Mouse (Mus musculus) effector memory CD4-positive, alpha-beta T cell, adult 5 months (primary cell): ENCODE data around the gene Dnajb14. TPM values are rescaled to one million over a fixed set of nuclear protein-coding genes. Genes with fewer than 3 reads are reported as not detected.

ENCODE experiments used
- polyA plus RNA-seq: library from polyadenylated mRNA; unstranded; fragments of 100-300 nt; shearing (Covaris generic); gene quantifications from one replicate; pipeline ENCODE4 v1.2.1, GENCODE M21; 2017

Gene Dnajb14
- 9.4 TPM for polyA plus RNA-seq

DNA sequence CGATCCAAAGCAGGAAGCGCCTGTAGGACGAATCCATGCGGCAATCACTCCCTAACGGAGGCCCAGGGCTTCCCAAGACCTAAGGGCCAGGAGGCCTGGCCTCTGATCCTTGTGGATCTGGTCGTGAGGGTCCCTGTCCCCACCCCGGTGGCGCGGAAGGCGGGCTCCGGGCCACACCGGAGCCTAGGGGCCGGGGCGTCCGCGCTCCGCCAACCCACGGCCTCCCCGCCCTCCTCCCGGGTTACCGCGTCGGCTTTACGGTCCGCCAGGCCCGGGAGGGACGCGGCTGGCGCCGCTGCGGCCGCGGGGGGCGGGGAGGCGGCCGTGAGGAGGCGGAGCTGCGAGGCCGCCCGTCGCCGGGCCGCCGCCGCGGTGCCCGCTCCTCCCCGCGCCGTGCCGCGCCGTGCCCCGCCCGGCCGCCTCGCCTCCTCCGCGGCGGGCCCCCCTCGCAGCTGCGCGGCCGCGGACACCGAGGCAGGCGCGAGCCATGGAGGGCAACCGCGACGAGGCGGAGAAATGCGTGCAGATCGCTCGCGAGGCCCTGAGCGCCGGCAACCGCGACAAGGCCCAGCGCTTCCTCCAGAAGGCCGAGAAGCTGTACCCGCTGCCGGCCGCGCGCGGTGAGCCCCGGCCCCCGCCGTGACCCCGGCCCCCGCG is at the start of gene Dnajb14:
Dnajb14 (plus strand) TSS at position 239 of the 657 bp plus-strand sequence.

DNA sequence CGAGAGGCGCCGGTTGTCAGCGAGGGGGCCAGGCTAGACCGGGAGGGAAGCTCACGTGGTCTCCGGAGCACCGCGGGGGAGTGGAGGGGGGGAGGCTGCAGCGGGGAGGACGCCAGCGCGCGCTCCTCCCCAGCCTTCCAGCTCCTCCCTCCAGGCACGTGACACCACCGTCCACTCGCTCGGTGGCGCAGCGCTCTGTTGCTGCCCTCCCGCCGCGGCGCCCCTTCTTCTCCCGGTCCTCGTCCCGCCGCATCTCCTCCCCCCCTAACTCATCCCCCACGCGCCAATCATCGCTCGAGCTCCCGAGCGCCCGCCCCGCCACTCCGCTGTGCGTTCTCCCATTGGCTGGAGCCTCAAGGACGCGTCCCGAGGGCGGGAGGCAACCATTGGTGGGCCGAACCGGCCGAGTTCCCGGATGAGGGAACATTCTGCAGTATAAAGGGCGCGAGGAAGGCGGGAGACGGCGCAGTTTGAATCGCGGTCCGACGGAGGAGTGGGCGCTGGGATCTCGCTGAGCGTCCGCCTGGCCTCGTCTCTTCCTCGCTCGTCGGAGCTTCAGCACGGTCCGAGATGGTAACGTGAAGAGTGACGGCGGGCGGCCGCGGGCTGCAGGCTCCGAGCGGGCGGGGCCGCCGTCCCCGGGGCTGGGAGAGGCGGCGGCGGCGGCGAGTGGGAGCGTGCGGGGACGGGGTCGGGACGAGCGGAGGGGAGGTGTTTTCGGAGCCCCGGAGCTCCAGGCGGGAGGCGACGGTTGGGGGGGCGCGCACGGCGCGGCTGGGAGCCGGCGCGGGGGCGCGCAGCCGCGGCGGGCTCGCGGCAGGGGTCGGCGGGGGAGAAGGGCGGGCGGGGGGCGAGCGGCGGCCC is 3.1 kb upstream of the Dnajb14 start, which contains the start of gene H2afz:
H2afz (plus strand) TSS at position 364 of the 864 bp plus-strand sequence.

DNA sequence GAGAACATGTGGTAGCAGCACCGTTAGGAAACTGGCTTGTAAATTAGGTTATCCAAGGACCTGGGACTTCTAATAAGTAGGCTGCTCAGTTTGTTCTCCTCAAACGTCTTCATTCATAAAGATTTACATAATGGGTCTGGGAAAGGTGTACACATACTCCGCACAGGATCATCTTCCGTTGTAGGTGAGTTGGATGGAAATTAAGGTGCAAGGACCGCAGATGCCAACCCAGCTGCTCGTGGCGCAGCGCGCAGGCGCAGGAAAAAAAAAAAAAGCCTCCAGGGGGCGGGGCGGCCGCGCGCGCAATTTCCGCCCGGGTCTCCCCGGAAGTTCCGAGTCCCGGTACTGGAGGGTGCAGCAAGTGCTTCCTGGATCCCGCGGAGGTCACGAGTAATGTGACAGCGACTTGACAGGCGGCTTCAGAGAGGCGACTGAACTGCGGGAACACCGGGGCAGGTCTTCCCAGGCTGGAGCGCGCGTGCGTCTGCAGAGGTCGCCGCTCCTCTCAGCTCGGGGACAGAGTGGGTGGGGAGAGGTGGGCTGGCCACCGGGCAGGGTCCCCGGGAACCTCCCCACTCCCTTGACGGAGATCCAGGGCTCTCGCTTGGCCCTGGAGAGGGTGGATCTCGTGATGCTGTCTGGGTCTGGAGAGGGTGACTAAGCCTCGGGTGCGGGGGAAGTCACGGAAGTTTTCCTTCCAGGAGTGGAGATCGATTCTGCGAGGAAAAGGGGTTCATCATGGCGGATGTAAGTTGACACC is 50.9 kb downstream of the Dnajb14 start, which contains the start of gene Lamtor3:
Lamtor3 (plus strand) TSS at position 335 of the 760 bp plus-strand sequence.

Other genes with a start within 250 kb of the Dnajb14 start
- gene Ddit4l, start 246.1 kb upstream of the Dnajb14 start, polyA plus RNA-seq: not detected
- gene Gm21962, start 196.2 kb upstream of the Dnajb14 start, polyA plus RNA-seq: not detected
- gene H2afz, start 3.2 kb upstream of the Dnajb14 start, polyA plus RNA-seq: 1,347 TPM
- 74.6 TPM for gene Lamtor3, start 50.8 kb downstream of the Dnajb14 start, polyA plus RNA-seq
- 91.9 TPM for gene Dapp1, start 113.9 kb downstream of the Dnajb14 start, polyA plus RNA-seq
- gene 1110002E22Rik, start 197.4 kb downstream of the Dnajb14 start, polyA plus RNA-seq: not detected
- gene Gm5105, start 199.7 kb downstream of the Dnajb14 start, polyA plus RNA-seq: not detected